Mouse (Mus musculus) cerebellum, adult 2 months (tissue): ENCODE results near the gene Maml3. TPM values are rescaled to one million over a fixed set of nuclear protein-coding genes. Genes with fewer than 3 reads are reported as not detected.
A peak's percentile ranks its signal among the peaks of the same experiment; 100 is the strongest.

Experiments
- DNase-seq, 2 experiments: peaks; one replicate each; pipeline ENCODE4 v3.0.0; 2021
- H3K27ac ChIP-seq: fragments of 200-500 bp; 2 replicates; pipeline ENCODE4 v1.5.1; 2012; ENCODE audit warnings: low read length, control low read depth, inconsistent platforms; ENCODE audit not compliant: insufficient read depth
- H3K27me3 ChIP-seq: fragments of 200-500 bp; 2 replicates; pipeline ENCODE4 v1.6.1; 2012; ENCODE audit warnings: inconsistent platforms, mild to moderate bottlenecking, low read length, moderate library complexity; ENCODE audit not compliant: control insufficient read depth, insufficient read depth
- H3K4me1 ChIP-seq: fragments of 200-500 bp; 2 replicates; pipeline ENCODE4 v1.6.1; 2011; ENCODE audit warnings: low read length; ENCODE audit not compliant: control insufficient read depth, insufficient read depth
- H3K4me3 ChIP-seq: fragments of 200-500 bp; replicated peaks from 2 replicates; pipeline ENCODE3; 2011; ENCODE audit warnings: mild to moderate bottlenecking, low read depth, low read length, control low read depth; ENCODE audit not compliant: insufficient read depth
- CTCF ChIP-seq: fragments of 200-500 bp; IDR thresholded peaks from 2 replicates; pipeline ENCODE4 v1.5.1; 2011; ENCODE audit warnings: low read depth, mild to moderate bottlenecking, control low read depth, low read length, moderate library complexity, borderline replicate concordance; ENCODE audit not compliant: insufficient read depth
- POLR2A ChIP-seq: fragments of 200-500 bp; IDR thresholded peaks from 2 replicates; pipeline ENCODE4 v1.6.1; 2011; ENCODE audit warnings: low read length, control low read depth, borderline replicate concordance; ENCODE audit not compliant: insufficient read depth
- WGBS: fragments of 180-500 bp; shearing (Covaris S2); methylation state at CpG from one replicate; pipeline ENCODE4 v1.1.7; 2018; 5-methylcytosine and 5-hydroxymethylcytosine counted together
- polyA plus RNA-seq: library from polyadenylated mRNA; depleted of rRNA; stranded (reverse); fragments of >200 nt; gene quantifications from 2 replicates; pipeline ENCODE4 v1.2.3, GENCODE M21; 2012

The Maml3 gene
- polyA plus RNA-seq, 1 experiment = 6.5 TPM

DNA sequence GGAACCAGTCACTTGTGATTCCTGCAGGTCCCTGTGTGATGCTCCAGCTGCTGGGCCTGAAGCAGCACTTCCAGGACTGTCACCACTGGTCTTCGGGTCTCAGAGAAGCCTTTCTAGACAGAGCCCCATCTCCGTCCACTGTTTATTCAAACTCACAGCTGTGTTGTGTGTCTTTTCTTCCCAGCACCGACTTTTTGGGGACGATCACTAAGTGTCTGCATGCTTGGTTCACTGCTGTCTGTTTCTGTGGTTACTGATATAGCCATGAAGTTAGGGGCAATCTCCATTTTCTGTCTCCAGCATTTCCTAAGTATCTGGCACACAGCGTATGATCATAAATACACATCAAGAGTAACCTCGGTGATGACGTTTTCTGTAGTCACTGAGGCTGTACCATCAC, 313.3 kb downstream of the Maml3 start:
- Histone ChIP-seq H3K27me3 (no peaks in the 10 kb centered on the region), H3K27ac (no peak overlapping the region), H3K4me1 (peaks cover 16% of the 10 kb centered on the region), H3K4me3 (no peak overlapping the region)
- whole genome bisulfite sequencing = 58% methylated on average over 7 of the region's 7 CpGs
- TF ChIP-seq CTCF (no peak), POLR2A (no peak)
- DNase-seq = no peak

- TF ChIP-seq CTCF (no peak), POLR2A (no peak)
- no peak overlapping the region for H3K4me3 ChIP-seq
- H3K27me3 ChIP-seq = no peaks in the 10 kb centered on the region
Measured at GRCm38 (mm10) chr3:51789389-51789904, 315.4 kb downstream of the Maml3 start.

DNA sequence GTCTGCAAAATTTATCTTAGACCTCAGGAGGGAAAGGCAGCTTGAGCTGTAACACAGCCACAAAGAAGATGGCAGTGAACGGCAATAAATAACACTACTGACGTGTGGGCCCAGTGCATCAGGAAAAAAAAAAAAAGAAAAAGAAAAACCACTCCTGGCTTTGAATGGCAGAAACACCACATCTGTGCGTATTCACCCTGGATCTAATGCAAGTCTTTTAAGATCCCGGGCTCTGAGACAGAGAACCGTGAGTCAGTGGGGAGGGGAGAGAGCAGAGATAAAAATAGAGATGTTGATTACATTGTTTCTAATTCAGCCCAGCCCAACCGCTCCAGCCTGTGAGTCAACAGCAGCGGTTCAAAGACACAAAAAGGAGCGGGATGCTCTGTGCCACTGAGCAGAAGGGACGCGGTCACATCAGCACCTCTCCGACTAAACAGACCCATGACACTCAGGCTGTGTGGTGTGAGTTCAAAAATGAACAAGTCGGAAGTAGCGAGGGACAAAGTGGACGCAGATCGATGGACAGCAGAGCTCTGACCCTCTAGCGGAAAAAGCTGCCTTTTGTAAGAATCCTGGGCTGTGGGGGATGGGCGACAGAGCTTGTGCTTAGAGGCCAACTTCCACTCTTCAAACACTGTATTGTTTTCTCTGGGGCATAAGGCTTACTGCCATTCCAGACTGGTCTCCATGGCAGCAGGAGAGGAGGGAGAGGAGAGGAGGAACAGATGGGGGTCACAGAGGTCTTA, 316.1 kb downstream of the Maml3 start:
- Histone ChIP-seq H3K27ac (no peak overlapping the region), H3K4me1 (peaks cover 5% of the 10 kb centered on the region), H3K4me3 (peak overlapping the region; percentile 14), H3K27me3 (no peaks in the 10 kb centered on the region)
- TF ChIP-seq POLR2A (no peak), CTCF (no peak)
- 21% methylated on average over 17 of the region's 17 CpGs for WGBS
- DNase-seq = peak; percentile 44 to 55

More at GRCm38 (mm10) chr3:51789389-51789904, 315.4 kb downstream of the Maml3 start:
- Histone ChIP-seq H3K27ac (no peak overlapping the region), H3K4me1 (peaks cover 5% of the 10 kb centered on the region)
- WGBS = 87% methylated on average over 10 of the region's 10 CpGs
- no peak for DNase-seq

GRCm38 (mm10) chr3:51787945-51788344, 316.9 kb downstream of the Maml3 start:
- TF ChIP-seq CTCF (0 out of 2 replicates have a peak, but pooled peaks have one; percentile 4), POLR2A (no peak)
- H3K4me3 ChIP-seq = no peak overlapping the region
- WGBS = 98% methylated on average over 2 of the region's 2 CpGs
- no peaks in the 10 kb centered on the region for H3K27me3 ChIP-seq
- H3K27ac ChIP-seq = no peak overlapping the region
- H3K4me1 ChIP-seq = peaks cover 5% of the 10 kb centered on the region
- DNase-seq = no peak

- no peaks in the 10 kb centered on the region for H3K27me3 ChIP-seq
- no peak for DNase-seq
- H3K4me1 ChIP-seq = peaks cover 5% of the 10 kb centered on the region
- H3K27ac ChIP-seq = no peak overlapping the region
- 90% methylated on average over 7 of the region's 7 CpGs for WGBS
- no peak for TF ChIP-seq CTCF
- TF ChIP-seq POLR2A = no peak
- no peak overlapping the region for H3K4me3 ChIP-seq
Measured at GRCm38 (mm10) chr3:51785796-51786195, 319.1 kb downstream of the Maml3 start.

DNA sequence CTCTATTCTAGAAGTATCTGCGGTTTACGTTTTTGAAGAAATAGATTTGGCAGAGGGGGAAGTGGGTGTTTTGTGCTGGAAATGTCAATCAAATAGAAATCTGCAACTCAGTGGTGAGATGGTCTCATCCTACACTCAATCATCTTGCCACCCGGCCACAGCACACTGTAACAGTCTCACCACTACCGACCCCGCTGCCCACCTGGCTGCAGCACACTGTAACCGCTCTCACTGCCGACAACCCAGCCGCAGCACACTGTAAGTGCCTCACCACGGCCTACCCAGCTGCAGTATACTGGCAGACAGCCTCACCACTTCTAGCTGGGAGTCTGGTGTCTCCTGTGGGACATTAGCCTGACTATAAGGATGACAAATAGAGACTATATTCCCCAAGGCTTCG, 322.7 kb downstream of the Maml3 start:
- no peak overlapping the region for H3K4me3 ChIP-seq
- TF ChIP-seq POLR2A = no peak
- no peak for TF ChIP-seq CTCF
- H3K4me1 ChIP-seq = peaks cover 15% of the 10 kb centered on the region
- H3K27ac ChIP-seq = no peak overlapping the region
- DNase-seq = no peak
- WGBS = 86% methylated on average over 10 of the region's 10 CpGs
- no peaks in the 10 kb centered on the region for H3K27me3 ChIP-seq

DNA sequence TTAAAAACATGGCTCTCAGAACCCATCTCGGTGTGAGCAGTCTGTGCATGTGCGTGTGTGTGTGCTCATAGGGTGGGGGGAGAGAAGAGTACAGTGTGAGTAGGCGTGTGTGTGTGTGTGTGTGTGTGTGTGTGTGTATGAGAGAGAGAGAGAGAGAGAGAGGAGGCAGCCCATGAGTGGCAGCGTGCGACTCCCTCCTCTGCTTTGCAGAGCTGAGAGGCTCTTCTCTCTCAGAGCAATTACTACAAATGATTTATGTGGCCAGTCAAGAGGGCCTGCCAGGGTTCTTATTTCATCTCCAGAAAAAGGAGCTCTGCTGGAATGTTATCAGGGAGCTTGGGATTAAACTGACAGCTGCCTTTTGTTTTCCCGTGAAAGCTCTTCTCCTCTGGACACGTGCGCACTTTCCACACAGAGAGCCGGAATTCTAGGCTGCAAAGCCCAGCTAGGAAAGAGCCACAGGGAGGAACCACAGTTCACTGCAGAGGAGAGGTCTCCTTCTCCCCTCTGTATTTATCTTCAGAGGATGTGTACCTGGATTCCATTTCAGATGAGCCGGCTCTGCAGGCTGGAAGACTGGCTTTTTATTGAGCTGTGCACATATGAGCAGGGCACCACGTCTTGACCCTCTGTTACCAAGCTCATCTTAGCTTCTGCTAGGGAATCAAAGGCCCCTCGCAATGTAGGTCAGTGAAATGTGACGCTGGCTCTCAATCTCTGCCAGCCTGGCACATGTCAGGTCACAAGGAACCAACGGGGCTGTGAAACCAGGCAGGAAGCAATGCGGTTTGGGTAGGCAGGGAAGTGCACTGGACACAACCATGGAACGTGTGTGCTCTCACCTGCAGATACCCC, 325.9 kb downstream of the Maml3 start:
- no peak for TF ChIP-seq CTCF
- no peak for TF ChIP-seq POLR2A
- 18% methylated on average over 16 of the region's 16 CpGs for WGBS
- H3K27ac ChIP-seq = peak overlapping the region; percentile 81
- peak; percentile 62 to 72 for DNase-seq
- H3K4me3 ChIP-seq = no peak overlapping the region
- H3K27me3 ChIP-seq = no peaks in the 10 kb centered on the region
- peaks cover 15% of the 10 kb centered on the region for H3K4me1 ChIP-seq
